In genomic region chr1:89183261-89183831, GRCm38 (mm10) we compare ENCODE assay signal across 9 mouse cellular contexts.
DNase-seq lines count a peak whose midpoint lies in the region; ATAC-seq lines count a peak whose summit lies in the region.
"Had no signal": no experiment of that assay in that cellular context is flagged by ENCODE, and none has a peak within 500 bp of the region (broad histone marks: within the 10 kb centered on the region; RNA-seq: fewer than 3 reads in every experiment).

No protein-coding gene starts in this region.

- H3K4me1 ChIP-seq in liver, embryonic 11.5 days (replicated peaks; ENCODE audit: control insufficient read depth, insufficient read depth, low read length) = 0 out of 2 replicates have a peak, but pooled peaks cover 2% of the 10 kb centered on the region
- H3K4me1 ChIP-seq in liver, embryonic 12.5 days = no peaks in the 10 kb centered on the region
- H3K4me1 ChIP-seq in midbrain, embryonic 16.5 days (ENCODE audit: control insufficient read depth, insufficient read depth, low read length) = peaks cover 19% of the 10 kb centered on the region

- no peaks in the 10 kb centered on the region for H3K9me3 ChIP-seq in liver, embryonic 11.5 days (ENCODE audit: control insufficient read depth, low read length)
- H3K9me3 ChIP-seq in liver, embryonic 12.5 days (replicated peaks) = no peaks in the 10 kb centered on the region
- no peaks in the 10 kb centered on the region for H3K9me3 ChIP-seq in midbrain, embryonic 16.5 days (replicated peaks; ENCODE audit: control insufficient read depth, low read length, poor library complexity, severe bottlenecking)

- DNase-seq in liver, embryonic 11.5 days (ENCODE audit: low spot score) = peak; percentile 52
- DNase-seq in cerebellum, postnatal 14 days = no peak
- DNase-seq in frontal cortex, postnatal 10 days (ENCODE audit: low spot score in 2 of 2) = no peak

- no peak overlapping the region for H3K9ac ChIP-seq in liver, embryonic 11.5 days (ENCODE audit: low read depth, low read length)
- H3K9ac ChIP-seq in liver, embryonic 12.5 days = no peak overlapping the region
- H3K9ac ChIP-seq in midbrain, embryonic 16.5 days (ENCODE audit: low read depth, low read length) = no peak overlapping the region

- H3K27me3 ChIP-seq in liver, embryonic 11.5 days (replicated peaks; ENCODE audit: control insufficient read depth, insufficient read depth, low read length) = no peaks in the 10 kb centered on the region
- H3K27me3 ChIP-seq in liver, embryonic 12.5 days (replicated peaks) = no peaks in the 10 kb centered on the region
- H3K27me3 ChIP-seq in midbrain, embryonic 16.5 days (ENCODE audit: control insufficient read depth, insufficient read depth, low read depth, low read length) = no peaks in the 10 kb centered on the region
- H3K27me3 ChIP-seq: Patski had no signal

- WGBS in liver, embryonic 11.5 days = 20% methylated on average over 9 of the region's 9 CpGs
- 24% methylated on average over 9 of the region's 9 CpGs for WGBS in liver, embryonic 12.5 days (ENCODE audit: insufficient replicate concordance)
- WGBS in midbrain, embryonic 16.5 days = under 1% methylated on average over 9 of the region's 9 CpGs

- peak overlapping the region; percentile 28; the same call in 1 of the 2 replicates for H3K4me2 ChIP-seq in liver, embryonic 11.5 days
- H3K4me2 ChIP-seq in liver, embryonic 12.5 days = no peak overlapping the region
- peak overlapping the region; percentile 46 for H3K4me2 ChIP-seq in midbrain, embryonic 16.5 days (ENCODE audit: low read length)

- ATAC-seq in liver, embryonic 11.5 days (replicated peaks; ENCODE audit: low FRiP score) = no peak
- ATAC-seq in liver, embryonic 12.5 days = no peak
- ATAC-seq in granulocyte monocyte progenitor cell, adult 5-6 weeks (replicated peaks; ENCODE audit: poor library complexity, severe bottlenecking) = peak; percentile 30; the same call in 1 of the 2 replicates
- peak; percentile 71 for ATAC-seq in inflammation-experienced regulatory T-cells, adult 6 months
- peak; percentile 82 for ATAC-seq in midbrain, embryonic 16.5 days
- ATAC-seq in cerebellum, adult (ENCODE audit: insufficient number of reproducible peaks, low FRiP score, low TSS enrichment) = no peak
- ATAC-seq: Patski had no signal

- H3K4me3 ChIP-seq in liver, embryonic 11.5 days (ENCODE audit: low read depth, low read length) = no peak overlapping the region
- no peak overlapping the region for H3K4me3 ChIP-seq in liver, embryonic 12.5 days
- H3K4me3 ChIP-seq in midbrain, embryonic 16.5 days (ENCODE audit: low read depth, low read length) = no peak overlapping the region

- no peak overlapping the region for H3K27ac ChIP-seq in liver, embryonic 11.5 days (ENCODE audit: low read depth, low read length)
- H3K27ac ChIP-seq in liver, embryonic 12.5 days = no peak overlapping the region
- H3K27ac ChIP-seq in midbrain, embryonic 16.5 days (ENCODE audit: low read length) = peak overlapping the region; percentile 68

- no peaks in the 10 kb centered on the region for H3K36me3 ChIP-seq in liver, embryonic 11.5 days (ENCODE audit: control insufficient read depth, insufficient read depth, low read length)
- H3K36me3 ChIP-seq in liver, embryonic 12.5 days = no peaks in the 10 kb centered on the region
- H3K36me3 ChIP-seq in midbrain, embryonic 16.5 days (ENCODE audit: control insufficient read depth, insufficient read depth, low read length) = no peaks in the 10 kb centered on the region

Comparison
In these comparisons a context has a peak if more than half of its experiments do, and no peak if none do; other contexts are left out.
1. ATAC-seq: peak in granulocyte monocyte progenitor cell, adult 5-6 weeks (single experiment), inflammation-experienced regulatory T-cells, adult 6 months (single experiment) and midbrain, embryonic 16.5 days (single experiment); none in liver, embryonic 11.5 days (single experiment), liver, embryonic 12.5 days (single experiment) and cerebellum, adult (single experiment).